Mouse (Mus musculus): ENCODE measurements around the gene Slc7a15. TPM values are rescaled to one million over a fixed set of nuclear protein-coding genes. Genes with fewer than 3 reads are reported as not detected.
A peak's percentile ranks its signal among the peaks of the same experiment; 100 is the strongest.
"Not testable (repeated sequence)": the region's sequence is repeated elsewhere in the genome, so short reads cannot be mapped to it uniquely, and the experiment has no call there.

Gene Slc7a15
- not detected in 2 replicates for polyA plus RNA-seq (2016; fragmentation: Nextera tagmentation; extraction: Ambion mirVana)

- DNase-seq (ENCODE audit: low spot score); H3K36me3 ChIP-seq; H3K27ac ChIP-seq (replicated peaks); H3K4me3 ChIP-seq; H3K27me3 ChIP-seq (ENCODE audit: low read depth, poor library complexity, severe bottlenecking); H3K4me1 ChIP-seq: not testable (repeated sequence)
- peaks cover 18% of the 10 kb centered on the region; the same call in 1 of the 2 replicates for H3K9me3 ChIP-seq (replicated peaks)
- WGBS = 93% methylated on average over 7 of the region's 7 CpGs
Observed at GRCm38 (mm10) chr12:8598966-8599365, at the start of gene Slc7a15. TSS of gene Slc7a15 (minus strand) at chr12:8599066.

GRCm38 (mm10) chr12:8648211-8648610, 49.3 kb upstream of the Slc7a15 start:
- not testable (repeated sequence) for H3K27me3 ChIP-seq (ENCODE audit: low read depth, poor library complexity, severe bottlenecking); H3K4me3 ChIP-seq; H3K9me3 ChIP-seq (replicated peaks); H3K4me1 ChIP-seq; H3K36me3 ChIP-seq; H3K27ac ChIP-seq (replicated peaks); DNase-seq (ENCODE audit: low spot score)
- WGBS = 75% methylated on average over 8 of the region's 8 CpGs

GRCm38 (mm10) chr12:8641425-8641735, 42.5 kb upstream of the Slc7a15 start:
- Histone ChIP-seq H3K4me1 (peaks cover 5% of the 10 kb centered on the region), H3K4me3 (peak overlapping the region; percentile 77), H3K27ac (replicated peaks) (peak overlapping the region; percentile 97), H3K9me3 (replicated peaks) (no peaks in the 10 kb centered on the region), H3K27me3 (ENCODE audit: low read depth, poor library complexity, severe bottlenecking) (no peaks in the 10 kb centered on the region), H3K36me3 (no peaks in the 10 kb centered on the region)
- 6% methylated on average over 10 of the region's 10 CpGs for WGBS
- no peak for DNase-seq (ENCODE audit: low spot score)

- no peaks in the 10 kb centered on the region for H3K9me3 ChIP-seq (replicated peaks)
- DNase-seq (ENCODE audit: low spot score) = peak; percentile 96
- under 1% methylated on average over 47 of the region's 47 CpGs for WGBS
Observed at GRCm38 (mm10) chr12:8640711-8641424, 42.0 kb upstream of the Slc7a15 start.

GRCm38 (mm10) chr12:8640186-8640585, 41.3 kb upstream of the Slc7a15 start:
- not testable (repeated sequence) for H3K9me3 ChIP-seq (replicated peaks); H3K27ac ChIP-seq (replicated peaks); H3K27me3 ChIP-seq (ENCODE audit: low read depth, poor library complexity, severe bottlenecking); DNase-seq (ENCODE audit: low spot score); H3K36me3 ChIP-seq; H3K4me1 ChIP-seq
- peak overlapping the region; percentile 77 for H3K4me3 ChIP-seq
- 7% methylated on average over 2 of the region's 2 CpGs for WGBS

More at GRCm38 (mm10) chr12:8640711-8641424, 42.0 kb upstream of the Slc7a15 start:
- H3K4me1 ChIP-seq = peaks cover 5% of the 10 kb centered on the region
- peak overlapping the region; percentile 77 for H3K4me3 ChIP-seq
- H3K27ac ChIP-seq (replicated peaks) = peak overlapping the region; percentile 97
- H3K27me3 ChIP-seq (ENCODE audit: low read depth, poor library complexity, severe bottlenecking) = no peaks in the 10 kb centered on the region
- no peaks in the 10 kb centered on the region for H3K36me3 ChIP-seq

GRCm38 (mm10) chr12:8638411-8639087, 39.7 kb upstream of the Slc7a15 start:
- not testable (repeated sequence) for H3K27ac ChIP-seq (replicated peaks); H3K36me3 ChIP-seq; H3K4me1 ChIP-seq; H3K27me3 ChIP-seq (ENCODE audit: low read depth, poor library complexity, severe bottlenecking); H3K4me3 ChIP-seq; H3K9me3 ChIP-seq (replicated peaks)
- DNase-seq (ENCODE audit: low spot score) = peak; percentile 68
- 72% methylated on average over 10 of the region's 10 CpGs for WGBS

GRCm38 (mm10) chr12:8636945-8637344, 38.1 kb upstream of the Slc7a15 start:
- H3K4me1 ChIP-seq = peaks cover 5% of the 10 kb centered on the region
- H3K27me3 ChIP-seq (ENCODE audit: low read depth, poor library complexity, severe bottlenecking) = no peaks in the 10 kb centered on the region
- 94% methylated on average over 14 of the region's 14 CpGs for WGBS
- no peaks in the 10 kb centered on the region for H3K9me3 ChIP-seq (replicated peaks)
- H3K4me3 ChIP-seq = no peak overlapping the region
- H3K27ac ChIP-seq (replicated peaks) = no peak overlapping the region
- DNase-seq (ENCODE audit: low spot score) = no peak
- H3K36me3 ChIP-seq = no peaks in the 10 kb centered on the region

- no peak overlapping the region for H3K27ac ChIP-seq (replicated peaks)
- peaks cover 5% of the 10 kb centered on the region for H3K4me1 ChIP-seq
- H3K4me3 ChIP-seq = no peak overlapping the region
- DNase-seq (ENCODE audit: low spot score) = peak; percentile 11
- H3K9me3 ChIP-seq (replicated peaks) = no peaks in the 10 kb centered on the region
- H3K36me3 ChIP-seq = no peaks in the 10 kb centered on the region
- no peaks in the 10 kb centered on the region for H3K27me3 ChIP-seq (ENCODE audit: low read depth, poor library complexity, severe bottlenecking)
- WGBS = 95% methylated on average over 4 of the region's 4 CpGs
Observed at GRCm38 (mm10) chr12:8635546-8635945, 36.7 kb upstream of the Slc7a15 start.

- peaks cover 4% of the 10 kb centered on the region; the same call in 1 of the 2 replicates for H3K36me3 ChIP-seq
- no peaks in the 10 kb centered on the region; the same call in 1 of the 2 replicates for H3K9me3 ChIP-seq (replicated peaks)
- no peak for DNase-seq (ENCODE audit: low spot score)
- H3K4me3 ChIP-seq = no peak overlapping the region
- H3K27me3 ChIP-seq (ENCODE audit: low read depth, poor library complexity, severe bottlenecking) = no peaks in the 10 kb centered on the region
- no peaks in the 10 kb centered on the region for H3K4me1 ChIP-seq
- H3K27ac ChIP-seq (replicated peaks) = no peak overlapping the region
- 97% methylated on average over 1 of the region's 1 CpGs for WGBS
Observed at GRCm38 (mm10) chr12:8634306-8634705, 35.4 kb upstream of the Slc7a15 start.

- Histone ChIP-seq H3K27ac (replicated peaks) (no peak overlapping the region), H3K36me3 (peaks cover 5% of the 10 kb centered on the region; the same call in 1 of the 2 replicates), H3K27me3 (ENCODE audit: low read depth, poor library complexity, severe bottlenecking) (no peaks in the 10 kb centered on the region), H3K4me1 (no peaks in the 10 kb centered on the region), H3K9me3 (replicated peaks) (no peaks in the 10 kb centered on the region; the same call in 1 of the 2 replicates), H3K4me3 (no peak overlapping the region)
- 84% methylated on average over 2 of the region's 2 CpGs for WGBS
- no peak for DNase-seq (ENCODE audit: low spot score)
Observed at GRCm38 (mm10) chr12:8632737-8633365, 34.0 kb upstream of the Slc7a15 start.

GRCm38 (mm10) chr12:8631691-8632090, 32.8 kb upstream of the Slc7a15 start:
- DNase-seq (ENCODE audit: low spot score) = no peak

GRCm38 (mm10) chr12:8629537-8629936, 30.7 kb upstream of the Slc7a15 start:
- Histone ChIP-seq H3K36me3 (peaks cover 5% of the 10 kb centered on the region; the same call in 1 of the 2 replicates), H3K4me3 (no peak overlapping the region), H3K27me3 (ENCODE audit: low read depth, poor library complexity, severe bottlenecking) (no peaks in the 10 kb centered on the region), H3K9me3 (replicated peaks) (no peaks in the 10 kb centered on the region; the same call in 1 of the 2 replicates), H3K27ac (replicated peaks) (no peak overlapping the region), H3K4me1 (no peaks in the 10 kb centered on the region)
- DNase-seq (ENCODE audit: low spot score) = no peak
- WGBS = 95% methylated on average over 6 of the region's 6 CpGs

More at GRCm38 (mm10) chr12:8631691-8632090, 32.8 kb upstream of the Slc7a15 start:
- Histone ChIP-seq H3K9me3 (replicated peaks) (no peaks in the 10 kb centered on the region; the same call in 1 of the 2 replicates), H3K36me3 (peaks cover 5% of the 10 kb centered on the region; the same call in 1 of the 2 replicates), H3K27ac (replicated peaks) (no peak overlapping the region), H3K27me3 (ENCODE audit: low read depth, poor library complexity, severe bottlenecking) (no peaks in the 10 kb centered on the region), H3K4me1 (no peaks in the 10 kb centered on the region), H3K4me3 (no peak overlapping the region)
- 89% methylated on average over 1 of the region's 1 CpGs for WGBS

GRCm38 (mm10) chr12:8620678-8621018, 21.8 kb upstream of the Slc7a15 start:
- Histone ChIP-seq H3K27me3 (ENCODE audit: low read depth, poor library complexity, severe bottlenecking) (no peaks in the 10 kb centered on the region), H3K4me3 (no peak overlapping the region), H3K9me3 (replicated peaks) (peaks cover 4% of the 10 kb centered on the region; the same call in 1 of the 2 replicates), H3K27ac (replicated peaks) (no peak overlapping the region), H3K36me3 (peaks cover 5% of the 10 kb centered on the region), H3K4me1 (no peaks in the 10 kb centered on the region)
- WGBS = 93% methylated on average over 5 of the region's 5 CpGs
- no peak for DNase-seq (ENCODE audit: low spot score)
